Mouse (Mus musculus): ENCODE results near the gene Ube2cbp. TPM values are rescaled to one million over a fixed set of nuclear protein-coding genes. Genes with fewer than 3 reads are reported as not detected.

Gene Ube2cbp
- polyA plus RNA-seq, 1 experiment from 2014 or later: 4.4 TPM

Other genes starting within 250 kb of the Ube2cbp start
- gene Dop1a, start 2.2 kb upstream of the Ube2cbp start, polyA plus RNA-seq (2015; fragmentation: Nextera tagmentation; extraction: Ambion mirVana): 34.5 and 34.8 TPM in 2 replicates
- gene Pgm3, start 106.9 kb upstream of the Ube2cbp start, polyA plus RNA-seq (2015; fragmentation: Nextera tagmentation; extraction: Ambion mirVana): 41.5 and 42.1 TPM in 2 replicates
- gene Rwdd2a, start 107.0 kb upstream of the Ube2cbp start, polyA plus RNA-seq (2015; fragmentation: Nextera tagmentation; extraction: Ambion mirVana): 8.6 and 10.2 TPM in 2 replicates
- gene Me1, start 231.0 kb upstream of the Ube2cbp start, polyA plus RNA-seq (2015; fragmentation: Nextera tagmentation; extraction: Ambion mirVana): 16.3 and 20.2 TPM in 2 replicates